Mouse (Mus musculus): ENCODE data around the gene Arid1b.
"Not testable (repeated sequence)": the region's sequence is repeated elsewhere in the genome, so short reads cannot be mapped to it uniquely, and the experiment has no call there.

DNA sequence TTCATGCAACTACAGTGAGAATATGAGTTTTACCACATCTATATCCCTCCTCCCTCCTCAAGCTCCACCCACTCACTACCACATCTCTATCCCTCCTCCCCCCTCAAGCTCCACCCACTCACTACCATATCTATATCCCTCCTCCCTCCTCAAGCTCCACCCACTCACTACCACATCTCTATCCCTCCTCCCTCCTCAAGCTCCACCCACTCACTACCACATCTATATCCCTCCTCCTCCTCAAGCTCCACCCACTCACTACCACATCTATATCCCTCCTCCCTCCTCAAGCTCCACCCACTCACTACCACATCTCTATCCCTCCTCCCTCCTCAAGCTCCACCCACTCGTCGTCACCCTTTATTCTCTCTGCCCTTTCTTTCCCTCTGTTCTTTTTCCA is 99.2 kb downstream of the Arid1b start:
- TF ChIP-seq EP300, CTCF (IDR thresholded peaks at IDR 0.05; ENCODE audit: low read depth): not testable (repeated sequence)

Measured in liver, postnatal 0 days (tissue).